Mouse (Mus musculus): Measurements from ENCODE around the gene Hfe2.
"Not testable (repeated sequence)": the region's sequence is repeated elsewhere in the genome, so short reads cannot be mapped to it uniquely, and the experiment has no call there.

The Hfe2 gene

GRCm38 (mm10) chr3:96524914-96525313, at the start of gene Hfe2:
Hfe2 (plus strand) TSS chr3:96525172.
- no peak for DNase-seq

- no peak for DNase-seq
Observed at GRCm38 (mm10) chr3:96477084-96477483, 47.9 kb upstream of the Hfe2 start.

- no peak for DNase-seq
Observed at GRCm38 (mm10) chr3:96477558-96477957, 47.4 kb upstream of the Hfe2 start.

DNA sequence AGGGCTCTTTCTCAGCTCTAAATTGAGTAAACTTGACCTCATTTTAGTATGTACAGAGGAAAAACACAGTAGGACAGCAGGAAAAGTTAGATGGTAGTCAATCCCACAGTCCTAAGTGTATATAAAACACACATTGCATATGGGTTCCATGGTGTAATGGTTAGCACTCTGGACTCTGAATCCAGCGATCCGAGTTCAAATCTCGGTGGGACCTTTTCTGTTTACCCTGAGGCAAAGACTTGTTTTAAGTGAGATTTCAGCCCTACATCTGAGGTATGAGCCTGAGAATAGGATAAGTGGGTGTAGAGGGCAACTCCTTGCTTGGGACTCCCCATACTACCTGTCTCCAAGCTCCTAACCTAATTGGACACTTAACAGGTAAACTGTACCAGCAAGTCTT, 45.7 kb upstream of the Hfe2 start:
- DNase-seq: no peak

- no peak for DNase-seq
Observed at GRCm38 (mm10) chr3:96480684-96481270, 44.2 kb upstream of the Hfe2 start.

DNA sequence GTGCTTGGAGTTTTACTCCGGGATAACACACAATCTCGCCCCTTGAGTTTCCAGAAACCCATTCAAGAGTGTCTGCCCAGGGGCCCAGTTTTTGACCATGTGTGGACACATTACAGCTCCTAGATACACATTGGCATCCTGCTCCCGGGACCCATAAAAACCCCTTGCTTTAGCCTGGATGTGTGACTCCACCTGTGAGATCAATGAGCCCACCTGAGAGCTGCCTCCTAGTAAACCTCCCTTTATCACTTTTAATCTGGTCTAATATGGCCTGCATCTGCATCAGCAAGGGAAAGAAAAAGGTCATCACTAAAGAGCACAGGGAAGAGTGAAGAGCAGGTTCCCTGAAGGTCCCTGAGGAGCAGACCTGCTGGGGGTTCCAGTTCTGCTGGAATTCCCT, 43.1 kb upstream of the Hfe2 start:
- no peak for DNase-seq

DNA sequence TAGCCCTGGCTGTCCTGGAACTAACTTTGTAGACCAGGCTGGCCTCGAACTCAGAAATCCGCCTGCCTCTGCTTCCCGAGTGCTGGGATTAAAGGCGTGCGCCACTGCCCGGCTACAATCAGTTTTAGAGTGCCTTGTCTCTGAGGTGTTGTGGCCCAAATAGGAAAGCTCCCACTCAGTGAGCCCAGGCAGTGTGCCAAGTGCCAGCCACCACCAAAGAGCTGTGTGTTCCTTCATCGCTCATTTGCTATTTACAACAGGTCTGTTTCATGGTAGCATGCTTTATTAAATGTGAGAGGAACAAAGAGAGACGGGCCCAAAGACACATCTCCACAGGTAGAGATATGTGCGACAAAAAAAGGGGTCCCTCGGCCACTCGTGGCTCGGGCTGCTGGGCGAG, 42.5 kb upstream of the Hfe2 start:
- DNase-seq: no peak

- DNase-seq: not testable (repeated sequence)
Observed at GRCm38 (mm10) chr3:96483044-96483443, 41.9 kb upstream of the Hfe2 start.

GRCm38 (mm10) chr3:96483946-96484345, 41.0 kb upstream of the Hfe2 start:
- no peak for DNase-seq

GRCm38 (mm10) chr3:96484921-96485320, 40.1 kb upstream of the Hfe2 start:
- DNase-seq: no peak

GRCm38 (mm10) chr3:96485361-96485760, 39.6 kb upstream of the Hfe2 start:
- DNase-seq: no peak

DNA sequence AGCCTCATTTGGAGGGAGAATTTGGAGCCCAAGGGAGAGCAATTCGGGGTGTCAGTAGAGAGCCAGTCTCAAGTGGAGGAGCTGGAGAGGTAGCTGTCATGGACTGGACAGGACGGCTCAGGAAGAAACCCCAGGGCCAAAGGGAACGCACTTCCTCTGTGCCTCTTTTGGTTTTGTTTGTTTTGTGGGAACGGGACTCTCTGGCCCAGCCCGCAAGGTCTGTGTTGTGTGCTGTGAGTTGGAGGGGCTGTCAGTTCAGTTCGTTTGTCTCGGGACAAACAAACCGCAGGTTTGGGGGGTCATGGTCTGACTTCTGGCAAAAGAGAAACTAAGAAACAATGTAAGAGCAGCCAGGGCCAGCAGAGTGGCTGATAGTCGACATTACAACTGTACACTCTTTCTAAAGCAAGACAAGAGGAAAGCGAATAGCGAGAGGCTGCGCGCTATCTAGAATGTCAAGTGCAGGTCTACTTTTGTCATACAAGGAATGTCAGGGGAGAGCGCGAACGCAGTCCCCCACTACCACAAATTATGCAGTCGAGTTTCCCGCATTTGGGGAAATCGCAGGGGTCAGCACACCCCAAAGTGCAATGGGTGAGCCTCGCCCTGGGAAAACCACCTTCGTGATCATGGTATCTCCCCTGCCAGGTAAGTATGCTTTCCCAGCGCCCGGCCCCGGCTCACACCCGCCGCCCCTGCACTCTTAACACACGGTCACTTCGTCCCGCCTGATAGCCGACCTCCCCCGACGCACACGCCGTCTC, 38.7 kb upstream of the Hfe2 start:
- not testable (repeated sequence) for DNase-seq

DNA sequence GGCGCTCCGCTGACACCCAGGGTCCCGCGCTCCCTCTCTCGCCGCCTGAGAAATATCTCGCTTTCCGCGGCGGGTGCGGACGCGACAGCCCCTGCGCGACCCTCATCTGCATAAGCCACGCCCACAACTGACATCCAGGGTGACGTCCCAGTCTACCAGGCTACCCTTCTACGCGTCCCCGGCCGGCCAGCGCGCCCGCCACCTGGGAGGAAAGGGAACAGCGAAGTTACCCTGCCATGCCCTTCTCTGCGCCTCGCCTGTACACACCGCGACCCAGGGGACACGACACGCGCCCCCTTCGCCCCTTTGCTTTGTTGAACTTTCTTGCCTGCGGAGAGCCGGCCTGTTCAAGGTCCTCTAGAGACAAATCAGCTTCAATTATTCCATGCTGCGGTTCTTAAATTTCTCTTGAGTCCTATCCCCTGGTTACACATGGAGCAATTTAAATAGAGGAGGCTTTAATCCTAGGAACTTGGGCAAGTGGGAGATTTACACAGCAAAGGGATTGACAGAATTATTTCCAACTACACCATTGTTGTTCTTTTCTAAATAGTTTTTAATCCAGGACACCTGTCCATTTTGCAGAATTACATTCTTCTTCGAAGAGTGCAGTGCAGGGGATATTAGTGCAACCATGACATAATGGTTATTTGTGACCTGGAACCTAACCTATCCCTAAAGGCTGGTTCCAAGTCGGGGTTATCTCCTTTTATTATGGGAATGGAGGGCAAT, 38.0 kb upstream of the Hfe2 start:
- DNase-seq: not testable (repeated sequence)

- DNase-seq: peak; percentile 57
Observed at GRCm38 (mm10) chr3:96487596-96488289, 37.2 kb upstream of the Hfe2 start.

- DNase-seq: not testable (repeated sequence)
Observed at GRCm38 (mm10) chr3:96488290-96488906, 36.6 kb upstream of the Hfe2 start.

DNA sequence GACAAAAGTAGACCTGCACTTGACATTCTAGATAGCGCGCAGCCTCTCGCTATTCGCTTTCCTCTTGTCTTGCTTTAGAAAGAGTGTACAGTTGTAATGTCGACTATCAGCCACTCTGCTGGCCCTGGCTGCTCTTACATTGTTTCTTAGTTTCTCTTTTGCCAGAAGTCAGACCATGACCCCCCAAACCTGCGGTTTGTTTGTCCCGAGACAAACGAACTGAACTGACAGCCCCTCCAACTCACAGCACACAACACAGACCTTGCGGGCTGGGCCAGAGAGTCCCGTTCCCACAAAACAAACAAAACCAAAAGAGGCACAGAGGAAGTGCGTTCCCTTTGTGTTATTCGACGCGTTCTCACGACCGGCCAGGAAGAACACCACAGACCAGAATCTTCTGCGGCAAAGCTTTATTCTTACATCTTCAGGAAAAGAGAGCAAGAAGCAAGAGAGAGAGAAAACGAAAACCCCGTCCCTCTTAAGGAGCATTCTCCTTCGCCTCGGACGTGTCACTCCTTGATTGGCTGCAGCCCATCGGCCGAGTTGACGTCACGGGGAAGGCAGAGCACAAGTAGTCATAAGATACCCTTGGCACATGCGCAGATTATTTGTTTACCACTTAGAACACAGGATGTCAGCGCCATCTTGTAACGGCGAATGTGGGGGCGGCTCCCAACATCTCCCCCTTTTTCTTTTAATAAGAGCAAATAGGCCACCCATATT, 35.9 kb upstream of the Hfe2 start:
- DNase-seq: not testable (repeated sequence)

- not testable (repeated sequence) for DNase-seq
Observed at GRCm38 (mm10) chr3:96489636-96490035, 35.3 kb upstream of the Hfe2 start.

DNA sequence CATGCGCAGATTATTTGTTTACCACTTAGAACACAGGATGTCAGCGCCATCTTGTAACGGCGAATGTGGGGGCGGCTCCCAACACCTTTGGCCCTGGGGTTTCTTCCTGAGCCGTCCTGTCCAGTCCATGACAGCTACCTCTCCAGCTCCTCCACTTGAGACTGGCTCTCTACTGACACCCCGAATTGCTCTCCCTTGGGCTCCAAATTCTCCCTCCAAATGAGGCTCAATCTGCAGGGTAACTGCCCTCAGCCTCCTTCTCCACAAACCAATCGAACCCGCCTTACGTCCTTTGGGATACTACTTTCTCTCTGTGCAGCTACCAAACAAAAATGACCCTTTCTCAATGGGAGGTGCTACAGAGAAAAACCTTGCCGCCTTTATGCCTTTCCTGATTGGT, 30.5 kb upstream of the Hfe2 start:
- DNase-seq: not testable (repeated sequence)

- no peak for DNase-seq
Observed at GRCm38 (mm10) chr3:96494912-96495311, 30.1 kb upstream of the Hfe2 start.

DNA sequence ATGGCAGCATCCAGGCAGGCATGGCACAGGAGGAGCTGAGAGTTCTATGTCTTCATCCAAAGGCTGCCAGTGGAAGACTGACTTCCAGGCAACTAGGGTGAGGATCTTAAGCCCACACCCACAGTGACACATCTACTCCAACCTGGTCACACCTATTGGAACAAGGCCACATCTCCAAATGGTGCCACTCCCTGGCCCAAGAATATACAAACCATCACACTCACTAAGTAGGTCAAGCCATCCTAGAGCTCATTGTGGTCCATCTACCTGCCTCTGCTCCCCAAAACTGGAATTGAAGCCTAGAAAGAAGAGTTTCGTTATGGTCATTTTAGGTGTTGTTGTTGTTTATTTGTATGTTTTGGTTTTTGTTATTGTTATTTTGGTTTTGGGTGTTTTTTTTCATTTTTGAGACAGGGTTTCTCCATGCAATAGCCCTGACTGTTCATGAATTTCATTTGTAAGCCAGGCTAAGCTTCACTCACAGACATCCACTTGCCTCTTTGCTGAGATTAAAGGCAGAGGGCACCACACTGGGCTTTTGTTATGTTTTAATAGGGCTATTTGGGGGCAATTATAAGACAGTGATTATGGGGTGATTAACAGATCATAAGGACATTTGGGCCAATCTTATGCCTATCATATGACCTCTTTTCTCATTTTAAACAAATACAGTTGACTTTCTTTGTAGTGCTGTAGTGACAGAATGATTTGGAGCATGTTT, 29.3 kb upstream of the Hfe2 start:
- DNase-seq: no peak

DNA sequence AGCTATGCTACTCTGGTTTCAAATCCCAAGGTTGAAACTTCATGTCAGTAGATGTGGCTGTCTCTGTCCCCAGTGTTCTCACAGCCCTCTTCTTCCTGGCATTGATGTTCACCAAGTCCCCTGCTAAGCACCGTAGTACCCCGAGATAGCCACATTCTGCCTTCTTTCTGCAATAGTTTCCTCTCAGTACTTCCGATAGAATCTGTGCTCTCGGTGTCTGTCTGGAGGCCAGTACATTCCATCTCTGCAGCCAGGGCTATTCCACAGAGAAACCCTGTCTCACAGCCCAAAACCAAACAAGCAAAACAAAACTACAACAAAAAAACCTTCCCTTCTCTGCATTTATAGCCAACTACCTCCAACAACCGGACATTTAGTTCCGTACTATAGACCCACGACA, 28.8 kb upstream of the Hfe2 start:
- no peak for DNase-seq

All from embryo, embryonic 11 days (tissue).